Mouse (Mus musculus) urinary bladder, postnatal 10 days (tissue): ENCODE measurements around the gene Xpnpep1.
A peak's percentile ranks its signal among the peaks of the same experiment; 100 is the strongest.

Experiments
- DNase-seq: peaks from one replicate; pipeline ENCODE4 v3.0.0; 2022; ENCODE audit warnings: low spot score

The Xpnpep1 gene

GRCm38 (mm10) chr19:53064972-53065361 is 25.0 kb upstream of the Xpnpep1 start:
- no peak for DNase-seq

- no peak for DNase-seq
These were observed 24.4 kb upstream of the Xpnpep1 start for GRCm38 (mm10) chr19:53064292-53064971.

GRCm38 (mm10) chr19:53062046-53062445 is 22.0 kb upstream of the Xpnpep1 start:
- DNase-seq = no peak

GRCm38 (mm10) chr19:53059344-53060111 is 19.5 kb upstream of the Xpnpep1 start:
- DNase-seq = no peak

- DNase-seq = no peak
These were observed 18.8 kb upstream of the Xpnpep1 start for GRCm38 (mm10) chr19:53058726-53059334.

- DNase-seq = no peak
These were observed 18.1 kb upstream of the Xpnpep1 start for GRCm38 (mm10) chr19:53057980-53058725.

- DNase-seq = no peak
These were observed 13.3 kb upstream of the Xpnpep1 start for GRCm38 (mm10) chr19:53053355-53053754.

- no peak for DNase-seq
These were observed 12.1 kb upstream of the Xpnpep1 start for GRCm38 (mm10) chr19:53052031-53052670.

GRCm38 (mm10) chr19:53051288-53051985 is 11.4 kb upstream of the Xpnpep1 start:
- no peak for DNase-seq

- no peak for DNase-seq
These were observed 10.1 kb upstream of the Xpnpep1 start for GRCm38 (mm10) chr19:53050100-53050499.

- DNase-seq = no peak
These were observed 7.2 kb upstream of the Xpnpep1 start for GRCm38 (mm10) chr19:53047208-53047607.

- DNase-seq = no peak
These were observed 3.6 kb upstream of the Xpnpep1 start for GRCm38 (mm10) chr19:53043423-53044125.

- no peak for DNase-seq
These were observed 1.6 kb upstream of the Xpnpep1 start for GRCm38 (mm10) chr19:53041570-53041969.

- DNase-seq = no peak
These were observed 1.1 kb upstream of the Xpnpep1 start for GRCm38 (mm10) chr19:53041133-53041510.

- no peak for DNase-seq
These were observed 924 bp downstream of the Xpnpep1 start for GRCm38 (mm10) chr19:53039090-53039489.

- DNase-seq = peak; percentile 93
These were observed 1.5 kb downstream of the Xpnpep1 start for GRCm38 (mm10) chr19:53038435-53038938.

GRCm38 (mm10) chr19:53037925-53038419 is 2.0 kb downstream of the Xpnpep1 start:
- no peak for DNase-seq

GRCm38 (mm10) chr19:53033159-53033943 is 6.7 kb downstream of the Xpnpep1 start:
- no peak for DNase-seq

- no peak for DNase-seq
These were observed 7.4 kb downstream of the Xpnpep1 start for GRCm38 (mm10) chr19:53032647-53033046.
